Mouse (Mus musculus) bone marrow macrophage, adult 2 months (primary cell): ENCODE data around the gene Foxc2.

ENCODE experiments used
- CTCF ChIP-seq: IDR thresholded peaks from 2 replicates; pipeline ENCODE4 v1.5.1; 2012; ENCODE audit warnings: low read depth, mild to moderate bottlenecking, low read length, moderate library complexity
- POLR2A ChIP-seq: IDR thresholded peaks from 2 replicates; pipeline ENCODE4 v1.6.1; 2012; ENCODE audit warnings: mild to moderate bottlenecking, low read depth, low read length, borderline replicate concordance

DNA sequence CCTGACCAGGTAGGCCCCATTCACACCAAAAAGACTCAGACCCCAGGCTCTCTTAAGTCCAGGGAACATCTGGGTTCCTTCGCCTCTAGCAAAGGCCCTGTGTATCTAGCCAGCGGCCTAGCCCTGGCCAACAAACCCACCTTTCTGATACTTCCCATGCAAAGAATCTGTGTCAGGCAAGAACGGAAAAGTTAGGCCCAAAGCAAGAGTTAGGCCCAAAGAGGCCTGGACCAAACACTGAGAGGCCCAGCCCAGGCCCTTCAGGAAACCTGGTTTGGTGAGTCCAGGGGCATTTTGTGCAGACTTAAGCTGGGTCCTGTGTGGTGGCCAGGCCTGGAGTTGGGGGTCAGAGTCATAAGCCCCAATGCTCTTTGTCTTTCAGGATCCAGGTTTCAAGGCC lies 30.4 kb upstream of the Foxc2 start:
- no peak for TF ChIP-seq CTCF
- no peak for TF ChIP-seq POLR2A
